Mouse (Mus musculus): ENCODE measurements around the gene Dctpp1. TPM values are rescaled to one million over a fixed set of nuclear protein-coding genes. Genes with fewer than 3 reads are reported as not detected.

The Dctpp1 gene
- polyA plus RNA-seq (2014; fragmentation: Nextera tagmentation; extraction: Ambion mirVana): 265 and 279 TPM in 2 replicates

DNA sequence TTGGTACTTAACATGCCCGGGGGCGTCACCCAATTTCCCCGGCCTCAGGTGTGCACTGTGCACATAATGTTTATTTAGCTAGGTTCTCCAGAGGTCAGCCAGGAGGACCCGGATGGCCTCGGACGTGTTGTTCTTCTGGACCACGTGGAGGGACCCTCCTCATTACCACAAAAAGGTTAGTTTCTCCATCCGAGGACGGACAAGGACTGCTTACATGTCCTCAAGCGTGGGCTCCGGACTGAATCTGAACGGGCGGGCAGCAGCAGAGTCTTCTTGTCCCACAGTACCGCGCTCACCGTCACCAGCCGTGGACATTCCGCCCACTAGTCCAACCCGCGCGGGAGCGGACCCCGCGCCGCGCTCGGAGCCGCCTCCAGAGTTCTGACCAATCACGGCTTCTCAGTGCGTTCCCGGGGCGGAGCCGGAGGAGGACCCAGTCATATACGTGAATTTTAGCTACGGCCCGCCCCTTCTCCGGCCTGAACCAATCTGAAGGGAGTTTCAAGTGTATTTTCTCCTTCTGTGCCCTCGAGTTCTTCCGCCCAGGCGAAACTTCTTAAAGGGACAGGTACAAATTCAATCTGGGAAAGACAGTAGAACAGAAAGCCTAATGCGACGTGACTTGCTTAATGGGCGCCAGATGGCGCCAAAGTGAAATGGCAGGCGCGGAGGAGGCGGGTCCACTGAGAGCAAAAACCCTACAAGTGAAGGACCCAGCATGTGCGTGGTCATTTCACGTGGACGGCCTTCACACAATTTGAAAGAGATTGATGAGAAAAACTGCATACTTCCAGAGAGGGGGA, at the start of gene Dctpp1:
Gene Dctpp1 (minus strand): TSS at position 401 of the 803 bp plus-strand sequence.
- H3K36me3 ChIP-seq (ENCODE audit: control insufficient read depth, insufficient read depth, low read length): no peaks in the 10 kb centered on the region; the same call in 1 of the 2 replicates
- H3K4me3 ChIP-seq (ENCODE audit: low read depth, low read length): peak within 1 kb of the TSS; percentile 68
- DNase-seq (ENCODE audit: low spot score) (peak; percentile 97), ATAC-seq (replicated peaks; ENCODE audit: low FRiP score) (peak; percentile 99)
- peak within 1 kb of the TSS; percentile 70 for H3K4me2 ChIP-seq (ENCODE audit: low read depth, low read length, severe bottlenecking)
- H3K9me3 ChIP-seq (ENCODE audit: control insufficient read depth, low read length): no peaks in the 10 kb centered on the region
- H3K4me1 ChIP-seq (replicated peaks; ENCODE audit: control insufficient read depth, insufficient read depth, low read length): peaks cover 7% of the 10 kb centered on the region
- H3K27me3 ChIP-seq (ENCODE audit: control insufficient read depth, insufficient read depth, low read length): no peaks in the 10 kb centered on the region
- under 1% methylated on average over 50 of the region's 50 CpGs for WGBS
- no peak within 1 kb of the TSS for H3K27ac ChIP-seq (ENCODE audit: low read depth, low read length)
- H3K9ac ChIP-seq (ENCODE audit: low read length): peak within 1 kb of the TSS; percentile 70

DNA sequence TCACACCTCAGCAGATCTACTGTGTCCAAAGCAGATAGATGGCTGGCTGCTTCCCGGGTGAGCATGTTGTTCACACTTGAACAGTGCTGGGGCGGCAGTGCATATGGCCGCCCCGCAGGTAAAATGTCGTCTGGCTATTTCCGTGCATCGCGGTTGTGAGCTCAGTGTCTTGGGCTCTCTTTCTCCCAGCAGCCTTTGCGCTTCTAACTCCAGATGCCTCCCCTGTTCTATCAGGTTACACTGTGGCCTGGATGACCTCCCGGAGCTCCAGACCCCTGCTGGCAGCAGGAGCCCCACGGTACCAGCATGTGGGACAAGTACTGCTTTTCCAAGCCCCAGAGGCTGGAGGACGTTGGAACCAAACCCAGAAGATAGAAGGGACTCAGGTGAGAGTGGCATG, 49.4 kb upstream of the Dctpp1 start:
- no peak overlapping the region for H3K27ac ChIP-seq (ENCODE audit: low read depth, low read length)
- 75% methylated on average over 12 of the region's 12 CpGs for WGBS
- no peak for ATAC-seq (replicated peaks; ENCODE audit: low FRiP score)
- DNase-seq (ENCODE audit: low spot score): no peak
- no peaks in the 10 kb centered on the region for H3K36me3 ChIP-seq (ENCODE audit: control insufficient read depth, insufficient read depth, low read length)
- H3K9ac ChIP-seq (ENCODE audit: low read length): no peak overlapping the region
- H3K27me3 ChIP-seq (ENCODE audit: control insufficient read depth, insufficient read depth, low read length): no peaks in the 10 kb centered on the region
- no peak overlapping the region for H3K4me2 ChIP-seq (ENCODE audit: low read depth, low read length, severe bottlenecking)
- H3K4me3 ChIP-seq (ENCODE audit: low read depth, low read length): no peak overlapping the region
- no peaks in the 10 kb centered on the region for H3K9me3 ChIP-seq (ENCODE audit: control insufficient read depth, low read length)
- H3K4me1 ChIP-seq (replicated peaks; ENCODE audit: control insufficient read depth, insufficient read depth, low read length): no peaks in the 10 kb centered on the region

DNA sequence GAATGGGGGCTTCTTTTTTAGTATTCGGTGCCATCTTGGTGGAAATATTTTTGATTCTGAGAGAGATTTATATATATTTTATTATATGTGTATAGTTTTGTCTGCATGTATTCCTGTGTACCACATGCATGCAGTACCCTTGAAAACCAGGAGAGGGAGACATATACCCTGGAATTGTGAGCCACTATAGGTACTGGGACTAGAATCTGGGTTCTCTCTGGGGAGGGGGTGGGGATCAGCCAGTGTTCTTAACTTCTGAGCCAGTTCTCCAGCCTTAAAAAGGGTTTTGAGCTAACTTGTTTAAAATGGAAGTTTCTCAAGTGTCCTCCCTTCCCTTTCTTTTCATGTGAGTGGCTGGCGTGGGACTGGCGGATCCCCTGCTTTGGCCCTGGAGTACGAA, 48.4 kb upstream of the Dctpp1 start:
- Histone ChIP-seq H3K9ac (ENCODE audit: low read length) (no peak overlapping the region), H3K36me3 (ENCODE audit: control insufficient read depth, insufficient read depth, low read length) (no peaks in the 10 kb centered on the region), H3K27ac (ENCODE audit: low read depth, low read length) (no peak overlapping the region), H3K9me3 (ENCODE audit: control insufficient read depth, low read length) (no peaks in the 10 kb centered on the region), H3K4me2 (ENCODE audit: low read depth, low read length, severe bottlenecking) (no peak overlapping the region), H3K4me1 (replicated peaks; ENCODE audit: control insufficient read depth, insufficient read depth, low read length) (no peaks in the 10 kb centered on the region), H3K27me3 (ENCODE audit: control insufficient read depth, insufficient read depth, low read length) (no peaks in the 10 kb centered on the region), H3K4me3 (ENCODE audit: low read depth, low read length) (no peak overlapping the region)
- 64% methylated on average over 4 of the region's 4 CpGs for WGBS
- DNase-seq (ENCODE audit: low spot score) (peak; percentile 63), ATAC-seq (replicated peaks; ENCODE audit: low FRiP score) (no peak)

DNA sequence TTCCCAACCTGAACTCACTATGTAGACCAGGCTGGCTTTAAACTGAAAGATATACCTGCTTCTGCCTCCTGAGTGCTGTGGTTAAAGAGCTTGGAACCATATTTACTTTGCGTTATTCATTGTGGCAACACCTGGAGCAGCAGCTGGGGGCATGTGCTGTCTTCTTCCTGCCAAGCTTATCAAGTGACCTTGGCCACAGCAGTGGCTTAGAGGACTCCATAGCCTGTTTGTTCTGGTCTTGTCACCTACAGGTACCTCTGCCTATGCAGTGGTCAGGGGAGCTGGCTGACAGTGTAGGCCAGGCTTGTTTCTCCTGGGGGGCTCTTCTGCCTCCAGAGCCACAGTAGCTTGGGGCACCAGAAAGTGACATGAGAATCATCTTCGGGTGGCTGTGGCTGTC, 47.9 kb upstream of the Dctpp1 start:
- H3K27ac ChIP-seq (ENCODE audit: low read depth, low read length): no peak overlapping the region
- no peaks in the 10 kb centered on the region for H3K4me1 ChIP-seq (replicated peaks; ENCODE audit: control insufficient read depth, insufficient read depth, low read length)
- WGBS: 78% methylated on average over 2 of the region's 2 CpGs
- H3K4me2 ChIP-seq (ENCODE audit: low read depth, low read length, severe bottlenecking): no peak overlapping the region
- no peaks in the 10 kb centered on the region for H3K27me3 ChIP-seq (ENCODE audit: control insufficient read depth, insufficient read depth, low read length)
- no peaks in the 10 kb centered on the region for H3K36me3 ChIP-seq (ENCODE audit: control insufficient read depth, insufficient read depth, low read length)
- no peak overlapping the region for H3K4me3 ChIP-seq (ENCODE audit: low read depth, low read length)
- no peaks in the 10 kb centered on the region for H3K9me3 ChIP-seq (ENCODE audit: control insufficient read depth, low read length)
- ATAC-seq (replicated peaks; ENCODE audit: low FRiP score) (no peak), DNase-seq (ENCODE audit: low spot score) (no peak)
- no peak overlapping the region for H3K9ac ChIP-seq (ENCODE audit: low read length)

DNA sequence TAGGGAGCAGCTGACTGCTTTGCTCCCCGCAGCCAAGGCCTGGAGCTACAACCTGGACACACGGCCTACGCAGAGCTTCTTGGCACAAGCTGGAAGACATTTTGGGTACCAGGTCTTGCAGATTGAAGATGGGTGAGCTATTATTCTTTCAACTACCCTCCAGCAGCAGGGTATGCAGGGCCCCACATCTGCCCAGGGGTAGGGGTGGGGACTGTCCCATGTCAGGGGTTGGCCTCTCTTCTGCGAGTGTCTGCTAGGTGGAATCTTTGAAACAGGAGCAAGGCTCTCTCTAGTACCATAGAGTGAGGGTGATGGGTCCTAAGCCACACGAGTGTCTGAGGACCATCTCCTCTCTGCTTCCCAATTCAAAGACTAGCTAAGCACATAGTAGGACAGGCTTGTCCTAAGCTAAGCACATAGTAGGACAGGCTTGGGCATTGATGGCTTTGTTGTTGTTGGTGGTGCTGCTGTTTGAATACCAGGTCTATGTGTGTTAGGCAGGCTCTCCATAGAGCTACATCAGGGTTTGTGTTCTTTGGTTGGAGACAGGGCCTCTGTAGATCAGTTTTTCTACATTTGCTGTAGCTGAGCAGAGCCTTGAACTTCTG, 37.2 kb upstream of the Dctpp1 start:
- H3K36me3 ChIP-seq (ENCODE audit: control insufficient read depth, insufficient read depth, low read length): no peaks in the 10 kb centered on the region
- no peak overlapping the region for H3K4me3 ChIP-seq (ENCODE audit: low read depth, low read length)
- DNase-seq (ENCODE audit: low spot score): no peak
- H3K4me2 ChIP-seq (ENCODE audit: low read depth, low read length, severe bottlenecking): no peak overlapping the region
- ATAC-seq (replicated peaks; ENCODE audit: low FRiP score): no peak
- no peaks in the 10 kb centered on the region for H3K9me3 ChIP-seq (ENCODE audit: control insufficient read depth, low read length)
- no peak overlapping the region for H3K27ac ChIP-seq (ENCODE audit: low read depth, low read length)
- no peaks in the 10 kb centered on the region for H3K27me3 ChIP-seq (ENCODE audit: control insufficient read depth, insufficient read depth, low read length)
- 96% methylated on average over 5 of the region's 5 CpGs for WGBS
- H3K4me1 ChIP-seq (replicated peaks; ENCODE audit: control insufficient read depth, insufficient read depth, low read length): no peaks in the 10 kb centered on the region
- no peak overlapping the region for H3K9ac ChIP-seq (ENCODE audit: low read length)

DNA sequence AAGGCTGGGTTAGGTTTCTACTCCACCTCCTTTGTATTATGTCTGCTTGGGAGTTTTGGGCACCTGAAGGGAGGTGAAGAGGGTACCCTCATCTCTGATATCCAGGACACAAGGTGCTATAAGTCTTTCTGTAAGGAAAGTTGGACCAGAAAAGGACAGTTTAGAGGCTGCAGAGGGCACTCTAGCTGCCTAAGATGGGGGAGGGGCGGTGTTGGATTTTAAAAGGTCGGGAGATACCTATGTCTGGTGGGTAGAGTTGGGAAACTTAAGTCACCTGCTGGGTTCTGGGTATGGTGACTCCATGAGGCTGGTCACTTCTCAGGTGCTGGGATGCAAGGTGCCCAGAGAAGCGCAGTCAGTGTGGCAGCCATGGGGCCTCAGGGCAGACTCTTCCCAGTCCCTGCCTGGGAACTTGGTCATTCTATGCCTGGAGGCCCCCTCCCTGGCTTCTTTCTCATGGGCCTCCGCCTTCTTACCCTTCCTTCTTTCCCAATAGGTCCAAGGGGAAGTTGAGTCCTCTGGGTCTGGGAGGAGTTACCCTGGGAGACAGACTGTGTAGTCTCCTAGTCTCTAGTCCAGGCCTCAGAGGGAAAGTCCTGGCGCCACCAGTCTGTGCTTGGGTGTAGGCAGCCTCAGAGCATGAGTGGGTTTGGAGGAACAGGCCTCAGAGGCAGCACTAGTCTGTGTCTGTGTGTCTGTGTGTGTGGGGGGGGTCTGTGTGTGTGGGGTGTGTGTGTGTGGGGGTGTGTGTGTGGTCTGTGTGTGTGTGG, 36.5 kb upstream of the Dctpp1 start:
- no peak overlapping the region for H3K27ac ChIP-seq (ENCODE audit: low read depth, low read length)
- H3K27me3 ChIP-seq (ENCODE audit: control insufficient read depth, insufficient read depth, low read length): no peaks in the 10 kb centered on the region
- no peaks in the 10 kb centered on the region for H3K36me3 ChIP-seq (ENCODE audit: control insufficient read depth, insufficient read depth, low read length)
- no peaks in the 10 kb centered on the region for H3K9me3 ChIP-seq (ENCODE audit: control insufficient read depth, low read length)
- ATAC-seq (replicated peaks; ENCODE audit: low FRiP score): no peak
- no peak for DNase-seq (ENCODE audit: low spot score)
- no peak overlapping the region for H3K9ac ChIP-seq (ENCODE audit: low read length)
- H3K4me1 ChIP-seq (replicated peaks; ENCODE audit: control insufficient read depth, insufficient read depth, low read length): no peaks in the 10 kb centered on the region
- H3K4me2 ChIP-seq (ENCODE audit: low read depth, low read length, severe bottlenecking): no peak overlapping the region
- 84% methylated on average over 5 of the region's 5 CpGs for WGBS
- H3K4me3 ChIP-seq (ENCODE audit: low read depth, low read length): no peak overlapping the region

- ATAC-seq (replicated peaks; ENCODE audit: low FRiP score) (no peak), DNase-seq (ENCODE audit: low spot score) (no peak)
- H3K4me1 ChIP-seq (replicated peaks; ENCODE audit: control insufficient read depth, insufficient read depth, low read length): no peaks in the 10 kb centered on the region
- H3K4me2 ChIP-seq (ENCODE audit: low read depth, low read length, severe bottlenecking): no peak within 1 kb of the TSS
- H3K9ac ChIP-seq (ENCODE audit: low read length): no peak within 1 kb of the TSS
- H3K36me3 ChIP-seq (ENCODE audit: control insufficient read depth, insufficient read depth, low read length): no peaks in the 10 kb centered on the region
- H3K4me3 ChIP-seq (ENCODE audit: low read depth, low read length): no peak within 1 kb of the TSS
- no peaks in the 10 kb centered on the region for H3K9me3 ChIP-seq (ENCODE audit: control insufficient read depth, low read length)
- no peak within 1 kb of the TSS for H3K27ac ChIP-seq (ENCODE audit: low read depth, low read length)
- 90% methylated on average over 11 of the region's 11 CpGs for WGBS
- no peaks in the 10 kb centered on the region for H3K27me3 ChIP-seq (ENCODE audit: control insufficient read depth, insufficient read depth, low read length)
Observed at GRCm38 (mm10) chr7:127296098-127296497, 35.6 kb upstream of the Dctpp1 start, which contains the start of gene Itgal. Gene Itgal (plus strand): TSS chr7:127296260.

GRCm38 (mm10) chr7:127290142-127290541, 29.6 kb upstream of the Dctpp1 start:
- Histone ChIP-seq H3K9ac (ENCODE audit: low read length) (no peak overlapping the region), H3K27me3 (ENCODE audit: control insufficient read depth, insufficient read depth, low read length) (no peaks in the 10 kb centered on the region), H3K4me1 (replicated peaks; ENCODE audit: control insufficient read depth, insufficient read depth, low read length) (no peaks in the 10 kb centered on the region), H3K9me3 (ENCODE audit: control insufficient read depth, low read length) (no peaks in the 10 kb centered on the region; the same call in 1 of the 2 replicates), H3K27ac (ENCODE audit: low read depth, low read length) (no peak overlapping the region), H3K4me3 (ENCODE audit: low read depth, low read length) (no peak overlapping the region), H3K4me2 (ENCODE audit: low read depth, low read length, severe bottlenecking) (no peak overlapping the region), H3K36me3 (ENCODE audit: control insufficient read depth, insufficient read depth, low read length) (no peaks in the 10 kb centered on the region)
- DNase-seq (ENCODE audit: low spot score): no peak
- 62% methylated on average over 8 of the region's 8 CpGs for WGBS
- ATAC-seq (replicated peaks; ENCODE audit: low FRiP score): no peak

Measured in forebrain, embryonic 11.5 days (tissue).